Mouse (Mus musculus) adrenal gland, adult 18-20 months (tissue): Measurements from ENCODE around the gene Snf8. TPM values are rescaled to one million over a fixed set of nuclear protein-coding genes. Genes with fewer than 3 reads are reported as not detected.

Source experiments
- DNase-seq, 2 experiments: peaks; one replicate each; pipeline ENCODE4 v3.0.0; 2021 to 2022; ENCODE audit warnings: low spot score in 2 of 2
- total RNA-seq, 2 experiments: library from RNA; stranded (reverse); gene quantifications; 1 replicate in 1 of 2; 2 replicates in 1 of 2; pipeline ENCODE4 v1.2.3; 2021

The Snf8 gene
- total RNA-seq, 2 experiments from 2014 or later, result 81.1 to 87.0 TPM

DNA sequence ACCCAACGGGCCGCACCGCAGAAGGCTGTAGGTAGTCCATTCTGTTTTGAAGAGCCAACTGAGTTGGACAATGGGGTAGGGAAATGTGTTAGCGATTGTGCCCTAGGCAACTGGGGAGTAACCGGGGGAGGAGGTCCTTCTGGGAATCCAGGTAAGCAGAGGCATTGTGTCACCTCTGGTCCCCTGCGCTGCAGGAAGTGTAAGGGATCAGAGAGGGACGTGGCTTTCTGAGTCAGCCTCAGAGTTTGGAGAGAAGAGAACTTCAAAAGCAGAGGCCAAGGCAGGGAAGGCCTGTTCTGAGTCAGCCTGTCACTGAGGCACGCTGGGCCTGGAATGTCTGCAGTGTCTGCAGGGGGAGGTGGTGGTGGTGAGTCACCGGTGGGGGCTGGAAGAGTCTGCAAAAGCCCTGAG, 16.7 kb upstream of the Snf8 start:
- peak; percentile 38 to 54 for DNase-seq

DNA sequence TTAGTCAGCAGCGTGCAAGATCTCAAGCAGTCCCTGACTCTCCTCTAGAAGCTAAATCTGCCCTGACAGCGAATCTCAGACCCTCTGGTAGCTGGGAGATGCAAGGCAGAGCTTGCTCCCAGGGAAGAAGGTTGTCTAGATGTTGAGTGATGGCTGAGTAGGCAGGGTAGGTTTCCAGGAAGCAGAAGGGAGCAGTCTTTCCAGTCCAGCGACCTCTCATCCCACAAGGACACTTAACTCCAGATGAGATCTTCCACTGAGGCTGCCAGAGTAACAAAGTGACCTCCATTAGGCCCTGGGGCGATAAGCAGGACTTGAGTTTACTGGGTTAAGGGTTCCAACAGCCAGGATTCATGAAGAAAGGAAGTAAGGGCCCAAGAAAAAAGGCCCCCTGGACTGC, 14.1 kb upstream of the Snf8 start:
- no peak for DNase-seq

GRCm38 (mm10) chr11:96028130-96028529, 6.6 kb upstream of the Snf8 start:
- no peak for DNase-seq

GRCm38 (mm10) chr11:96030571-96030970, 4.1 kb upstream of the Snf8 start:
- no peak for DNase-seq

- DNase-seq, result no peak
Measured at GRCm38 (mm10) chr11:96031701-96032100, 3.0 kb upstream of the Snf8 start.

- DNase-seq, result no peak
Measured at GRCm38 (mm10) chr11:96033264-96033663, 1.4 kb upstream of the Snf8 start.

DNA sequence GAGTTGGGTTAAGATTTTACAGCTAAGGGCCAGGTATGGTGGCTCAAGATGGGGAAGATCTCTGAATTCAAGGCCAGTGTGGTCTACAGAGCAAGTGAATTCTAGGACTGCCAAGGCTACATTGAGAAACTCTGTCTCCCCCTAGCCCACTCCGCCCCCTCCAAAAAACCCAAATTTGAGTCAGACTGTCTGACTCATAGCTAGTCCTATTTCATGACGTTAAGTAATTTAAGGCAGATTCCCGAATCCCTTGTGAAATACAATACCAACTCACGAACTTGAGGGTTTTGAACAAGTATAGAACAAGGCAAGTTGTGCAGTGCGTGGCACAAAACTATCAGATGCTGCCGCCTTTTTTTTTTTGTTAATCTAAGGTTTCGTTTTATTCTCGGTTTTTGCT, 569 bp upstream of the Snf8 start:
- no peak for DNase-seq

GRCm38 (mm10) chr11:96035133-96035532, 448 bp downstream of the Snf8 start:
- no peak for DNase-seq

- no peak for DNase-seq
Measured at GRCm38 (mm10) chr11:96037499-96037898, 2.8 kb downstream of the Snf8 start.

DNA sequence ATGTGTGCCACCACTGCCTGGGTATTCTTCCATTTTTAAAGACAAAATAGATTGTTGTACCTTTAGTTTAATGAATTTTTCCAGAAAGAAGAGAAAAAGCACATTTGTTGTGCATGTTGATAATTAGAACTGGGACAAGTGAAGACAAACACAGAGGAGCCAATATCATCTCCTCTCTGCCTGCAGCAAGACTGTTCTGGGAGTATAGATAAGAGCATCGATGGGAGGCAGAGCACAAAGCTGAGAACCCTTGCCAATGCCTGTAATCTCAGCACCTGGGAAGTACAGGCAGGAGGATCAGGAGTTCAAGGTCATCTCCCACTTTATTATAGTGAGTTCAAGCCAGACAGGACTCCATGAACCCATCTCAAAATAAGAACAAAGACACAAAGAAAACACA, 3.9 kb downstream of the Snf8 start:
- DNase-seq, result no peak

DNA sequence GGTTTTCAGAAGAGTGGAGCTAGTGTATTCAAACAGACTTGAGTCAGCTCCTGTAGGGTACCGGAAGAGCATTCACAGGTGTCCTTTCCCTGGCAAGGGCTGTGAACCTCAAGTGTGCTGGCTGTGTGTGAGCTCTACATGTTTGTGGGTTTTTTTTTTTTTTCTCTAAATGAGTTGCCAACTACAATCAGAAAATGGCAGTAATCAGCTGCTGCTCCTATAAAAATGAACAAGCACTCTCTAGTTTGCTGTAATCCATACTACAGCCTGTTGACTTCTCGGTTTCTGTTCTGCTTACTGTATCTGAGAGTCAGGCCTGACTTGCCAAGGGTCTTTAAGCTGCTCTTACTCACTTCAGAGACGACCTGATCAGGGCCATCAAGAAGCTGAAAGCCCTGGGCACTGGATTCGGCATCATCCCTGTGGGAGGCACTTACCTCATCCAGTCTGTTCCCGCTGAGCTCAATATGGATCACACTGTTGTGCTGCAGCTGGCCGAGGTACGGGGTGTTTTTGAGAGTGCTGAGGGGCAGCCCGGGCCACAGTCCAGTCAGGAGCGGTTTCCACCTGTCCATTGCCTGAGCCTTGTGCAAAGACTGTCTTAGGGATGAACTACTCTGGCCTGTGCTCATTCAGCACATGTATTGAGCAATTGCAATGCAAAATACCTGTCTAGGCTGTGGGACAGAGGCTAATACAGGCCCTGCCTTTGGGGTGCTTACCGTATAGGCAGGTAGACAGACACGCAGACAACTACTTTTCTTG, 10.3 kb downstream of the Snf8 start:
- DNase-seq, result no peak

GRCm38 (mm10) chr11:96046028-96046427, 11.3 kb downstream of the Snf8 start:
- no peak for DNase-seq

GRCm38 (mm10) chr11:96046793-96047192, 12.1 kb downstream of the Snf8 start:
- no peak for DNase-seq

DNA sequence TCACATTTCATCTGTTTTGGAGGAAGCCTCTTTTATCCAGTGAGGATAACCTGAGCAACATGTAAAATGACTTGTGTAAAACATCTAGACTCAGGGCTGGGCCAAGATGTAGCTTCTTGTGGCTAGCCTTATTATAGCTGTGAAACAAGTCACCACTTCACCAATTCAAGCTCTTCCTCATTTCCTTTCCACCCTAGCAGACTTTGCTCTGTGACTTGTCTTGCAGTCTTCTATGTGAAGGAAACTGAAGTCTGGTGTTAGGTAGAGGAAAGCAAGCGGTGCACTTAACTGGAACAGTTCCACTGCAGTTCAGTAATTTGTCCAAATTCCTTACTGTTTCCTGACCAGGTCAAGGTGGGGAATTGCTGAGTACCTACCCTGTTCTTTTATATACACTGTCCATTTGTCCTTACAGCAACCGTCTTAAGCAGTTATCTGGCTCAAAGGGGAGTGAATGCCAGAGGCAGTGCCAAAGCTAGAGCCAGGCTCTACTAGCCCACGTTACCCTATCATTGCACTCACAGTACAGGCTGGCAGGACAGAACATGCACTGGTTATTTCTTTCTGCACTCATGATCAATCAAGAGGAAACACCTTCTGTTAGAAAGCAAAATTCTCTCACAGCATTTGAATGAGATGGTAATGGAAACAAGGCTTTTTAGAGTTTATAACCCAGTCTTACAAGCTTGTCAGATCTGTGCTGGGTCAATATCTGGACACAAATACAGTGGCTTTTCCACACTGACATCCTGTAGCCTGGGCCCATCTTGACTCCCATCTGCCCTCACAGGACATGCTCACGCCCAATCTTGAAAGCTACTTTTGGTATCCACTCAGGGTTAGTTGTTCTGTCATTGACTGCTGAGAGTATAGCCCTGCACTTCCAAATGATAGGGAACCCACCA, 13.0 kb downstream of the Snf8 start:
- no peak for DNase-seq

DNA sequence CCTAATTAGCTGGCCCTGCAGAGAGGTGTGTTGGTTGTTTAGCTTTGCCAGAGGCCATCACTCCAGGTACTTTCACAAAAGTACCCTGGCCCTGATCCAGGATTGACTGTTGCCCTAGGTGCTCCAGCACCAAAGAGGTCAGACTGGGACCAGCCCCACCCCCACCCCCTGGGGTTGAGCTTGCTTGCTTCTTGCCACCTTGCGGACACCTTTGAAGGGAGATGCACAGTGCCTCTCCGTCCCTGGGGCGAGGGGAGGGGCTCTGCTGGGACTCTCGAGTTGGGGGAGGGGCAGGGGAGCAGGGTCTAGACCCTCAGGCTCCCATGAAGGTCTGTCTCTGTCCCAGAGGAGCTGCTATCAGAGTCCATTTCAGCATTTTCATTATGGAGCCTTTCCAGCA, 15.3 kb downstream of the Snf8 start:
- DNase-seq, result no peak

DNA sequence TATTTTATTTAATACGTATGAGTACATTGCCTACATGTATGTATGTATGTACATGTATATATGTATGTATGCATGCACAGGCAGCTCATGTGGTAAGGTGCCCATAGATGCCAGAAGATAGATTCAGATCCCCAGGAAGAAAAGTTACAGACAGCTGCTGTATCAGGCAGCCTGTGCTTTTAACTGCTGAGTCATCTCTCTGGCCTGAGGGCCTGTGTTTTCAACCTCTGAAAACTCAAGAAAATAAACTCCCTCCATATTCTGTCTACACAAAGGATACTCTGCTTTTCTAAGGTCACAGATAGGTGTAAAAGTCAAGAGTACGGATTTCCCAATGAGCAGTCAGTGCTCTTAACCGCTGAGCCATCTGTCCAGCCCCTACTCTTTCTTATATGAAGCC, 16.2 kb downstream of the Snf8 start:
- no peak for DNase-seq

DNA sequence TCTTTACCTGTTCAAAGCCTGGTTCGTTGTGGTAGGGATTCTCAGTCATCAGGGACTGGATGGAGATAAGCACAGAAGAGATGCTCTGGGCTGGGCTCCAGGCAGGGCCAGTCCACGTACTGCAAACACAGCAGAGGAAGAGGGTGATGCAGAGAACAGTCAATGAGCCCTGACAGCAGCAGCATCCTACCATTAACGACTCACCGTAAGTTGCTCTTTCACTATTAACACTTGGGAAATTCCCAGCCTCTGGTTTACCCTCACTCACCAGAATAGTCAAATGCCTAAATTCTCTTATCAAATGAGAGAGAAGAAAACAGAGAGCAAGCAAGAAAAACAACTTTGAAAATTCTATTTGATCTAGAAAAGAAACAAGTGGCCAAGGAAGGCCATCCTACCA, 23.6 kb downstream of the Snf8 start:
- DNase-seq, result no peak

DNA sequence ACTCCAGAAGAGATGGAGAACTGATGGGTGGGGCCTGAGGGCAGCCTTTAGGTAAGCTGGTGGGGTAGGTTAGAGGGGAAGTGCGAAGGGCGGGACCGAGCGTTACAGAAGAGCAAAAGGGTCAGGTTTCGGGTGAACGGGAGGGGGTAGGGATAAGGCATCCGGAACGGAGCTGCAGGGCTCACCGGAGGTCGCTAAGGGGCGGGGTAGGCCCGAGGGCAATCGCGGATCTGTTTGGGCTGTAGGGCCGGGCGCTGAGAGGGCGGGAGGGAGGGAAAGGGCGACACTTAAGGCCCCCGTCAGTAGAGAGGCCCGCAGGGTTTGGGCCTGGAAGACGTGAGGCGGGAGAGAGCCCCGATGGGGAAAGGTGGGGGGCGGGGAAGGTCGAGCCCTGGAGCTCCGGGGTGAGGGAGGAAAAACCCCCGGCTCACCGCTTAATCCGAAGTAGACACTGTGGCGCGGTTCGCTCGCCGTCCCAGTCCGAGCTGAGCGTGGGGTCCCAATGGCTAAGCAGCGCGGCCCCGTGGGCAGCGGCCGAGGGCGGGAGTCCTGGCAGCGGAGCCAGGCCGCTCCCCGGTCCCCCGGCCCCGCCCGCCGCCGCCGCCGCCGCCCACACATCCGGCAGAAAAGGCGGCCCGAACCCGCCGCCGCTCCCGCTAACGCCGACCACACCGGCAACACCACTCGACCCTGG, 30.0 kb downstream of the Snf8 start:
- DNase-seq, result peak in 1 of 2 experiments; percentile 18

GRCm38 (mm10) chr11:96065215-96065911, 30.7 kb downstream of the Snf8 start, which contains the start of gene Ube2z:
TSS of gene Ube2z (minus strand) at chr11:96065388.
- DNase-seq, result peak; percentile 97 to 98

DNA sequence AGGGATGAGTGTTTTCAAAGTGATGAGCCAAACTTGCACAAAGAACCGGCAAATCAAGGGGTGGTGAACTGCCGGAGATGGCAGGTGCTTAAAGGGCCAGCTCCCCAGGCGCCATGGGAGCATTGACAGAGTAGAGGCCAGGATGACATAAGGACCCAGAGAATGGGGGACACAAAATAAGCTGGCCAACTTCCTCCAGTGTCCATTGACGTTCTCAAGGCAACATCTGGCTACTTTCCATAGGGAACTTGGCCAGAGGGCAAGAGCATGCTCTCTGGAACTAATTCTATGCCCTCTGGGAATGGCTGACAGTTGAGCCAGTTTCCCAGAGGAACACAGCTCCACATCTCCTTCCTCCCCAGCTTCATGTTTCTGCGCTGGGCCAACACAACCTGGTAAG, 33.5 kb downstream of the Snf8 start:
- DNase-seq, result no peak

- no peak for DNase-seq
Measured at GRCm38 (mm10) chr11:96070353-96070752, 35.7 kb downstream of the Snf8 start.
